Mouse (Mus musculus): Measurements from ENCODE around the gene Mical2. TPM values are rescaled to one million over a fixed set of nuclear protein-coding genes. Genes with fewer than 3 reads are reported as not detected.

The Mical2 gene
- total RNA-seq (2021) (10 to 100 TPM; 87.7 to 89.1 TPM), polyA plus RNA-seq (2012; rRNA removed) (44.8 and 53.7 TPM in 2 replicates)
- long read RNA-seq, partial matches to known transcripts, result 4 of 35 reads
- long read RNA-seq, other reads (novel, unspliced or antisense), result 30 of 35 reads

GRCm38 (mm10) chr7:112225615-112226262 is at the start of gene Mical2:
Mical2 (plus strand) TSS chr7:112225856.
- Histone ChIP-seq H3K9ac (ENCODE audit: low read depth, low read length) (peak within 1 kb of the TSS; percentile 85), H3K27me3 (ENCODE audit: control insufficient read depth, insufficient read depth, low read length) (no peaks in the 10 kb centered on the region), H3K27ac (peak within 1 kb of the TSS; percentile 83), H3K79me2 (replicated peaks; ENCODE audit: control insufficient read depth, insufficient read depth, low read length) (no peaks in the 10 kb centered on the region), H3K36me3 (ENCODE audit: control insufficient read depth, insufficient read depth, low read length) (no peaks in the 10 kb centered on the region), H3K4me1 (ENCODE audit: control insufficient read depth, insufficient read depth, low read length) (peaks cover 12% of the 10 kb centered on the region), H3K4me3 (peak within 1 kb of the TSS; percentile 91)
- peak; percentile 90 to 94 for DNase-seq
- intact Hi-C loops (cut with DNase I), result loop anchor here (2.0 to 5.0 kb wide), 2 partner anchors 45 to 72 kb away; no protein-coding TSS in a partner anchor
- 0% methylated on average over 53 of the region's 53 CpGs for WGBS
- 0 out of 2 replicates have a peak, but pooled peaks have one; percentile 6 for TF ChIP-seq EP300 (IDR thresholded peaks at IDR 0.05; ENCODE audit: insufficient read depth, low read depth, low read length)
- no peak for TF ChIP-seq CTCF (IDR thresholded peaks at IDR 0.05)
- TF ChIP-seq POLR2A (IDR thresholded peaks at IDR 0.05; ENCODE audit: insufficient read depth, low read depth, low read length), result peak; percentile 90

GRCm38 (mm10) chr7:112176627-112177026 is 49.0 kb upstream of the Mical2 start:
- DNase-seq, result no peak
- intact Hi-C loops (cut with DNase I), result no loop called here
- TF ChIP-seq EP300 (IDR thresholded peaks at IDR 0.05; ENCODE audit: insufficient read depth, low read depth, low read length), result no peak
- TF ChIP-seq CTCF (IDR thresholded peaks at IDR 0.05), result no peak
- WGBS, result 76% methylated on average over 2 of the region's 2 CpGs
- H3K27ac ChIP-seq, result no peak overlapping the region
- H3K27me3 ChIP-seq (ENCODE audit: control insufficient read depth, insufficient read depth, low read length), result no peaks in the 10 kb centered on the region
- H3K4me3 ChIP-seq, result no peak overlapping the region
- H3K36me3 ChIP-seq (ENCODE audit: control insufficient read depth, insufficient read depth, low read length), result no peaks in the 10 kb centered on the region
- H3K79me2 ChIP-seq (replicated peaks; ENCODE audit: control insufficient read depth, insufficient read depth, low read length), result no peaks in the 10 kb centered on the region
- no peak overlapping the region for H3K9ac ChIP-seq (ENCODE audit: low read depth, low read length)
- H3K4me1 ChIP-seq (ENCODE audit: control insufficient read depth, insufficient read depth, low read length), result peaks cover 1% of the 10 kb centered on the region; the same call in 1 of the 2 replicates

- intact Hi-C loops (cut with DNase I), result loop anchor here (1.0 kb wide), 1 partner anchor 95 kb away; no protein-coding TSS in a partner anchor
- no peaks in the 10 kb centered on the region for H3K36me3 ChIP-seq (ENCODE audit: control insufficient read depth, insufficient read depth, low read length)
- no peak overlapping the region for H3K4me3 ChIP-seq
- no peaks in the 10 kb centered on the region for H3K27me3 ChIP-seq (ENCODE audit: control insufficient read depth, insufficient read depth, low read length)
- WGBS, result 2% methylated on average over 9 of the region's 10 CpGs
- no peak overlapping the region for H3K27ac ChIP-seq
- TF ChIP-seq POLR2A (IDR thresholded peaks at IDR 0.05; ENCODE audit: insufficient read depth, low read depth, low read length), result no peak
- peak; percentile 89 for TF ChIP-seq CTCF (IDR thresholded peaks at IDR 0.05)
- 0 out of 2 replicates have a peak, but pooled peaks have one; percentile 73 for TF ChIP-seq EP300 (IDR thresholded peaks at IDR 0.05; ENCODE audit: insufficient read depth, low read depth, low read length)
- H3K4me1 ChIP-seq (ENCODE audit: control insufficient read depth, insufficient read depth, low read length), result peaks cover 4% of the 10 kb centered on the region
- peak; percentile 81 for DNase-seq
- H3K79me2 ChIP-seq (replicated peaks; ENCODE audit: control insufficient read depth, insufficient read depth, low read length), result no peaks in the 10 kb centered on the region
- H3K9ac ChIP-seq (ENCODE audit: low read depth, low read length), result no peak overlapping the region
These were observed 45.4 kb upstream of the Mical2 start for GRCm38 (mm10) chr7:112180235-112180705.

GRCm38 (mm10) chr7:112183258-112183841 is 42.3 kb upstream of the Mical2 start:
- Histone ChIP-seq H3K9ac (ENCODE audit: low read depth, low read length) (no peak overlapping the region), H3K27me3 (ENCODE audit: control insufficient read depth, insufficient read depth, low read length) (no peaks in the 10 kb centered on the region), H3K27ac (no peak overlapping the region), H3K4me1 (ENCODE audit: control insufficient read depth, insufficient read depth, low read length) (peaks cover 4% of the 10 kb centered on the region), H3K4me3 (no peak overlapping the region), H3K79me2 (replicated peaks; ENCODE audit: control insufficient read depth, insufficient read depth, low read length) (no peaks in the 10 kb centered on the region), H3K36me3 (ENCODE audit: control insufficient read depth, insufficient read depth, low read length) (no peaks in the 10 kb centered on the region)
- DNase-seq, result peak; percentile 87 to 91
- WGBS, result 27% methylated on average over 5 of the region's 5 CpGs
- TF ChIP-seq CTCF (IDR thresholded peaks at IDR 0.05) (peak; percentile 98), POLR2A (IDR thresholded peaks at IDR 0.05; ENCODE audit: insufficient read depth, low read depth, low read length) (no peak), EP300 (IDR thresholded peaks at IDR 0.05; ENCODE audit: insufficient read depth, low read depth, low read length) (peak; percentile 97)
- intact Hi-C loops (cut with DNase I), result loop anchor here (1.0 to 2.0 kb wide), 3 partner anchors 19 to 185 kb away; no protein-coding TSS in a partner anchor

- no peak for TF ChIP-seq POLR2A (IDR thresholded peaks at IDR 0.05; ENCODE audit: insufficient read depth, low read depth, low read length)
- no peak for TF ChIP-seq CTCF (IDR thresholded peaks at IDR 0.05)
- no peak for TF ChIP-seq EP300 (IDR thresholded peaks at IDR 0.05; ENCODE audit: insufficient read depth, low read depth, low read length)
- H3K4me1 ChIP-seq (ENCODE audit: control insufficient read depth, insufficient read depth, low read length), result peaks cover 4% of the 10 kb centered on the region
These were observed 41.0 kb upstream of the Mical2 start for GRCm38 (mm10) chr7:112184519-112185225.

More at GRCm38 (mm10) chr7:112184519-112185225, 41.0 kb upstream of the Mical2 start:
- intact Hi-C loops (cut with DNase I), result loop anchor here (2.0 kb wide), 1 partner anchor 32 kb away; no protein-coding TSS in a partner anchor
- WGBS, result 90% methylated on average over 6 of the region's 6 CpGs
- Histone ChIP-seq H3K9ac (ENCODE audit: low read depth, low read length) (no peak overlapping the region), H3K4me3 (no peak overlapping the region), H3K36me3 (ENCODE audit: control insufficient read depth, insufficient read depth, low read length) (no peaks in the 10 kb centered on the region), H3K27me3 (ENCODE audit: control insufficient read depth, insufficient read depth, low read length) (no peaks in the 10 kb centered on the region), H3K79me2 (replicated peaks; ENCODE audit: control insufficient read depth, insufficient read depth, low read length) (no peaks in the 10 kb centered on the region), H3K27ac (no peak overlapping the region)
- no peak for DNase-seq
